Mouse (Mus musculus): Measurements from ENCODE around the gene Kif23. TPM values are rescaled to one million over a fixed set of nuclear protein-coding genes. Genes with fewer than 3 reads are reported as not detected.

Kif23 gene
- polyA plus RNA-seq, 1 experiment from 2014 or later, result 132 TPM

Other genes with a start within 250 kb of the Kif23 start
- gene Rplp1, start 32.2 kb downstream of the Kif23 start, polyA plus RNA-seq (2016; fragmentation: Nextera tagmentation; extraction: Ambion mirVana), result 1,247 and 1,263 TPM in 2 replicates
- gene Paqr5, start 80.1 kb upstream of the Kif23 start, polyA plus RNA-seq (2016; fragmentation: Nextera tagmentation; extraction: Ambion mirVana), result 0.58 and 1.0 TPM in 2 replicates
- 21.5 and 22.1 TPM in 2 replicates for gene Glce, start 175.9 kb upstream of the Kif23 start, polyA plus RNA-seq (2016; fragmentation: Nextera tagmentation; extraction: Ambion mirVana)

Measured in forebrain, embryonic 10.5 days (tissue).